Mouse (Mus musculus) heart, embryonic 15.5 days (tissue): ENCODE measurements around the gene Prap1. TPM values are rescaled to one million over a fixed set of nuclear protein-coding genes. Genes with fewer than 3 reads are reported as not detected.

Experiments used
- ATAC-seq: fragments of 200-750 bp; cut with Nextera tagmentation; replicated peaks from 2 replicates; pipeline ENCODE4 v1.8.0; 2017; ENCODE audit warnings: low read depth, moderate TSS enrichment; ENCODE audit not compliant: insufficient number of reproducible peaks, insufficient read depth, low FRiP score
- H3K27ac ChIP-seq: fragments of 300-500 bp; sonication (generic); 2 replicates; pipeline ENCODE4 v1.5.1; 2015; ENCODE audit warnings: mild to moderate bottlenecking, inconsistent platforms
- H3K27me3 ChIP-seq: fragments of 300-500 bp; sonication (generic); 2 replicates; pipeline ENCODE4 v1.6.1; 2015; ENCODE audit warnings: inconsistent platforms
- H3K36me3 ChIP-seq: fragments of 300-500 bp; sonication (generic); 2 replicates; pipeline ENCODE4 v1.6.1; 2015; ENCODE audit warnings: mild to moderate bottlenecking, inconsistent platforms
- H3K4me1 ChIP-seq: fragments of 300-500 bp; sonication (generic); replicated peaks from 2 replicates; pipeline ENCODE4 v1.6.1; 2015; ENCODE audit warnings: inconsistent platforms
- H3K4me2 ChIP-seq: fragments of 300-500 bp; sonication (generic); 2 replicates; pipeline ENCODE4 v1.6.1; 2015; ENCODE audit warnings: inconsistent platforms, mild to moderate bottlenecking, moderate library complexity
- H3K4me3 ChIP-seq: fragments of 300-500 bp; sonication (generic); 2 replicates; pipeline ENCODE4 v1.5.1; 2015; ENCODE audit warnings: mild to moderate bottlenecking, inconsistent platforms
- H3K9ac ChIP-seq: fragments of 300-500 bp; sonication (generic); 2 replicates; pipeline ENCODE4 v1.6.1; 2015; ENCODE audit warnings: mild to moderate bottlenecking, inconsistent platforms
- H3K9me3 ChIP-seq: fragments of 300-500 bp; sonication (generic); replicated peaks from 2 replicates; pipeline ENCODE4 v1.6.1; 2016; ENCODE audit warnings: inconsistent platforms
- WGBS: fragments of 180-500 bp; shearing (Covaris S2); methylation state at CpG from one replicate; pipeline ENCODE4 v1.1.7; 2015; ENCODE audit warnings: mixed read lengths; 5-methylcytosine and 5-hydroxymethylcytosine counted together
- polyA plus RNA-seq: library from polyadenylated mRNA; unstranded; fragments of >200 nt; fragmentation: Nextera tagmentation; extraction: Ambion mirVana; gene quantifications from 2 replicates; pipeline ENCODE4 v1.2.1, GENCODE M21; 2015

The Prap1 gene
- polyA plus RNA-seq, 1 experiment from 2014 or later: 0.29 TPM

- no peak overlapping the region for H3K9ac ChIP-seq
- ATAC-seq: 0 out of 2 replicates have a peak, but pooled peaks have one; percentile 37
- H3K4me2 ChIP-seq: no peak overlapping the region
- WGBS: 38% methylated on average over 5 of the region's 5 CpGs
- H3K4me3 ChIP-seq: no peak overlapping the region
- no peak overlapping the region for H3K27ac ChIP-seq
- H3K9me3 ChIP-seq: no peaks in the 10 kb centered on the region
- no peaks in the 10 kb centered on the region for H3K36me3 ChIP-seq
- H3K4me1 ChIP-seq: peaks cover 12% of the 10 kb centered on the region
- no peaks in the 10 kb centered on the region for H3K27me3 ChIP-seq
These were observed 1.8 kb downstream of the Prap1 start for GRCm38 (mm10) chr7:140094954-140095353.

GRCm38 (mm10) chr7:140095556-140095955, 2.4 kb downstream of the Prap1 start:
- H3K27ac ChIP-seq: no peak overlapping the region
- no peaks in the 10 kb centered on the region for H3K9me3 ChIP-seq
- no peaks in the 10 kb centered on the region for H3K36me3 ChIP-seq
- 29% methylated on average over 1 of the region's 1 CpGs for WGBS
- no peaks in the 10 kb centered on the region for H3K27me3 ChIP-seq
- no peak for ATAC-seq
- H3K4me3 ChIP-seq: no peak overlapping the region
- H3K9ac ChIP-seq: no peak overlapping the region
- H3K4me2 ChIP-seq: no peak overlapping the region
- peaks cover 12% of the 10 kb centered on the region for H3K4me1 ChIP-seq

GRCm38 (mm10) chr7:140096055-140096454, 2.9 kb downstream of the Prap1 start:
- Histone ChIP-seq H3K9ac (no peak overlapping the region), H3K9me3 (no peaks in the 10 kb centered on the region), H3K36me3 (no peaks in the 10 kb centered on the region), H3K4me2 (no peak overlapping the region), H3K4me3 (no peak overlapping the region), H3K4me1 (peaks cover 17% of the 10 kb centered on the region), H3K27me3 (no peaks in the 10 kb centered on the region), H3K27ac (no peak overlapping the region)
- ATAC-seq: no peak

- Histone ChIP-seq H3K27me3 (no peaks in the 10 kb centered on the region), H3K4me2 (no peak overlapping the region), H3K27ac (no peak overlapping the region), H3K4me1 (peaks cover 29% of the 10 kb centered on the region), H3K36me3 (no peaks in the 10 kb centered on the region), H3K4me3 (no peak overlapping the region), H3K9me3 (no peaks in the 10 kb centered on the region), H3K9ac (no peak overlapping the region)
- no peak for ATAC-seq
- 60% methylated on average over 1 of the region's 1 CpGs for WGBS
These were observed 5.3 kb downstream of the Prap1 start for GRCm38 (mm10) chr7:140098466-140098865.

GRCm38 (mm10) chr7:140101498-140101897, 8.3 kb downstream of the Prap1 start:
- Histone ChIP-seq H3K9me3 (no peaks in the 10 kb centered on the region), H3K36me3 (peaks cover 10% of the 10 kb centered on the region), H3K27me3 (no peaks in the 10 kb centered on the region), H3K9ac (peak overlapping the region; percentile 69), H3K4me2 (peak overlapping the region; percentile 76), H3K4me1 (peaks cover 17% of the 10 kb centered on the region), H3K4me3 (peak overlapping the region; percentile 59), H3K27ac (peak overlapping the region; percentile 92)
- 69% methylated on average over 10 of the region's 10 CpGs for WGBS
- ATAC-seq: no peak; the same call in 1 of the 2 replicates

GRCm38 (mm10) chr7:140101993-140102860, 9.0 kb downstream of the Prap1 start, which contains the start of gene Fuom:
TSS of gene Fuom (minus strand) at chr7:140102441.
- peak within 1 kb of the TSS; percentile 76 for H3K4me2 ChIP-seq
- peak; percentile 91 for ATAC-seq
- H3K4me1 ChIP-seq: peaks cover 17% of the 10 kb centered on the region
- H3K27ac ChIP-seq: peak within 1 kb of the TSS; percentile 92
- peak within 1 kb of the TSS; percentile 59 for H3K4me3 ChIP-seq
- H3K27me3 ChIP-seq: no peaks in the 10 kb centered on the region
- H3K9me3 ChIP-seq: no peaks in the 10 kb centered on the region
- H3K9ac ChIP-seq: peak within 1 kb of the TSS; percentile 69
- H3K36me3 ChIP-seq: peaks cover 16% of the 10 kb centered on the region
- WGBS: under 1% methylated on average over 30 of the region's 30 CpGs

GRCm38 (mm10) chr7:140104009-140104408, 10.8 kb downstream of the Prap1 start:
- Histone ChIP-seq H3K4me2 (no peak overlapping the region), H3K4me3 (no peak overlapping the region), H3K4me1 (peaks cover 17% of the 10 kb centered on the region), H3K9me3 (no peaks in the 10 kb centered on the region), H3K27ac (no peak overlapping the region), H3K36me3 (peaks cover 32% of the 10 kb centered on the region), H3K27me3 (no peaks in the 10 kb centered on the region), H3K9ac (no peak overlapping the region)
- WGBS: 80% methylated on average over 4 of the region's 4 CpGs
- no peak for ATAC-seq

- 62% methylated on average over 3 of the region's 3 CpGs for WGBS
- peaks cover 58% of the 10 kb centered on the region for H3K36me3 ChIP-seq
- H3K27ac ChIP-seq: no peak overlapping the region
These were observed 18.7 kb downstream of the Prap1 start for GRCm38 (mm10) chr7:140111943-140112342.

GRCm38 (mm10) chr7:140115583-140116328, 22.6 kb downstream of the Prap1 start, which contains the start of gene Paox:
TSS of gene Paox (plus strand) at chr7:140115799.
- H3K4me1 ChIP-seq: 0 out of 2 replicates have a peak, but pooled peaks cover 3% of the 10 kb centered on the region
- 2% methylated on average over 23 of the region's 23 CpGs for WGBS
- no peaks in the 10 kb centered on the region for H3K27me3 ChIP-seq
- peak within 1 kb of the TSS; percentile 71 for H3K4me2 ChIP-seq
- H3K9ac ChIP-seq: peak within 1 kb of the TSS; percentile 78
- H3K27ac ChIP-seq: peak within 1 kb of the TSS; percentile 90
- H3K4me3 ChIP-seq: peak within 1 kb of the TSS; percentile 77
- no peaks in the 10 kb centered on the region for H3K9me3 ChIP-seq
- H3K36me3 ChIP-seq: peaks cover 21% of the 10 kb centered on the region
- peak; percentile 79 for ATAC-seq

More at GRCm38 (mm10) chr7:140111943-140112342, 18.7 kb downstream of the Prap1 start:
- H3K4me1 ChIP-seq: 0 out of 2 replicates have a peak, but pooled peaks cover 3% of the 10 kb centered on the region
- no peaks in the 10 kb centered on the region for H3K9me3 ChIP-seq
- H3K9ac ChIP-seq: no peak overlapping the region
- H3K27me3 ChIP-seq: no peaks in the 10 kb centered on the region
- H3K4me2 ChIP-seq: no peak overlapping the region
- no peak overlapping the region for H3K4me3 ChIP-seq
- ATAC-seq: no peak

- WGBS: 3% methylated on average over 28 of the region's 28 CpGs
- H3K9ac ChIP-seq: peak within 1 kb of the TSS; percentile 78
- ATAC-seq: peak; percentile 94
These were observed 23.3 kb downstream of the Prap1 start, which contains the start of gene Echs1 for GRCm38 (mm10) chr7:140116329-140117054. TSS of gene Echs1 (minus strand) at chr7:140116476.

More at GRCm38 (mm10) chr7:140116329-140117054, 23.3 kb downstream of the Prap1 start, which contains the start of gene Echs1:
- H3K9me3 ChIP-seq: no peaks in the 10 kb centered on the region
- peak within 1 kb of the TSS; percentile 77 for H3K4me3 ChIP-seq
- peak within 1 kb of the TSS; percentile 71 for H3K4me2 ChIP-seq
- H3K4me1 ChIP-seq: 0 out of 2 replicates have a peak, but pooled peaks cover 3% of the 10 kb centered on the region
- no peaks in the 10 kb centered on the region for H3K27me3 ChIP-seq
- H3K27ac ChIP-seq: peak within 1 kb of the TSS; percentile 90
- peaks cover 14% of the 10 kb centered on the region for H3K36me3 ChIP-seq
